Mouse (Mus musculus) midbrain, embryonic 16.5 days (tissue): ENCODE measurements around the gene H2-Oa. TPM values are rescaled to one million over a fixed set of nuclear protein-coding genes. Genes with fewer than 3 reads are reported as not detected.

Source experiments
- ATAC-seq: fragments of 200-750 bp; cut with Nextera tagmentation; 2 replicates; pipeline ENCODE4 v1.8.0; 2017; ENCODE audit warnings: moderate TSS enrichment
- H3K27ac ChIP-seq: fragments of 300-500 bp; sonication (generic); 2 replicates; pipeline ENCODE4 v1.5.1; 2014; ENCODE audit warnings: mild to moderate bottlenecking, low read length, mixed read lengths
- H3K27me3 ChIP-seq: fragments of 300-500 bp; sonication (generic); 2 replicates; pipeline ENCODE4 v1.6.1; 2014; ENCODE audit warnings: low read depth, low read length, mixed read lengths; ENCODE audit not compliant: control insufficient read depth, insufficient read depth
- H3K36me3 ChIP-seq: fragments of 300-500 bp; sonication (generic); 2 replicates; pipeline ENCODE4 v1.6.1; 2014; ENCODE audit warnings: mild to moderate bottlenecking, low read length, moderate library complexity, mixed read lengths; ENCODE audit not compliant: control insufficient read depth, insufficient read depth
- H3K4me1 ChIP-seq: fragments of 300-500 bp; sonication (generic); 2 replicates; pipeline ENCODE4 v1.6.1; 2014; ENCODE audit warnings: mild to moderate bottlenecking, low read length, mixed read lengths; ENCODE audit not compliant: control insufficient read depth, insufficient read depth
- H3K4me2 ChIP-seq: fragments of 300-500 bp; sonication (generic); 2 replicates; pipeline ENCODE4 v1.6.1; 2014; ENCODE audit warnings: mild to moderate bottlenecking, low read length, mixed read lengths
- H3K4me3 ChIP-seq: fragments of 300-500 bp; sonication (generic); 2 replicates; pipeline ENCODE4 v1.5.1; 2014; ENCODE audit warnings: low read depth, mild to moderate bottlenecking, low read length, moderate library complexity, mixed read lengths
- H3K9ac ChIP-seq: fragments of 300-500 bp; sonication (generic); 2 replicates; pipeline ENCODE4 v1.6.1; 2014; ENCODE audit warnings: low read depth, low read length, mixed read lengths
- H3K9me3 ChIP-seq: fragments of 300-500 bp; sonication (generic); replicated peaks from 2 replicates; pipeline ENCODE4 v1.6.1; 2014; ENCODE audit warnings: mild to moderate bottlenecking, low read length, mixed read lengths; ENCODE audit not compliant: control insufficient read depth, poor library complexity, severe bottlenecking
- WGBS: fragments of 180-500 bp; shearing (Covaris S2); extraction: QIAGEN DNeasy Blood & Tissue Kit; methylation state at CpG from one replicate; pipeline ENCODE4 v1.1.7; 2014; 5-methylcytosine and 5-hydroxymethylcytosine counted together
- polyA plus RNA-seq: library from polyadenylated mRNA; unstranded; fragments of >200 nt; fragmentation: Nextera tagmentation; extraction: Ambion mirVana; gene quantifications from 2 replicates; pipeline ENCODE4 v1.2.1, GENCODE M21; 2015

H2-Oa gene
- polyA plus RNA-seq, result 0.16 TPM in 1 of 2 replicates, not detected in the other

- 44% methylated on average over 11 of the region's 11 CpGs for WGBS
- no peak within 1 kb of the TSS for H3K4me3 ChIP-seq
- H3K9me3 ChIP-seq, result no peaks in the 10 kb centered on the region
- ATAC-seq, result no peak
- no peak within 1 kb of the TSS for H3K9ac ChIP-seq
- no peak within 1 kb of the TSS for H3K27ac ChIP-seq
- no peaks in the 10 kb centered on the region for H3K36me3 ChIP-seq
- H3K4me1 ChIP-seq, result no peaks in the 10 kb centered on the region
- H3K27me3 ChIP-seq, result no peaks in the 10 kb centered on the region
- no peak within 1 kb of the TSS for H3K4me2 ChIP-seq
These were observed at the start of gene H2-Oa for GRCm38 (mm10) chr17:34092197-34092875. TSS of gene H2-Oa (plus strand) at chr17:34092340.

GRCm38 (mm10) chr17:34045941-34046340, 46.2 kb upstream of the H2-Oa start:
- Histone ChIP-seq H3K4me2 (no peak overlapping the region), H3K4me1 (no peaks in the 10 kb centered on the region), H3K27me3 (no peaks in the 10 kb centered on the region), H3K9me3 (no peaks in the 10 kb centered on the region), H3K27ac (no peak overlapping the region), H3K4me3 (no peak overlapping the region), H3K9ac (no peak overlapping the region), H3K36me3 (no peaks in the 10 kb centered on the region)
- ATAC-seq, result no peak
- 81% methylated on average over 14 of the region's 14 CpGs for WGBS

- Histone ChIP-seq H3K9ac (no peak overlapping the region), H3K27ac (no peak overlapping the region), H3K27me3 (no peaks in the 10 kb centered on the region), H3K36me3 (no peaks in the 10 kb centered on the region), H3K4me2 (no peak overlapping the region), H3K4me1 (no peaks in the 10 kb centered on the region), H3K4me3 (no peak overlapping the region), H3K9me3 (no peaks in the 10 kb centered on the region)
- no peak for ATAC-seq
- WGBS, result 95% methylated on average over 5 of the region's 5 CpGs
These were observed 44.6 kb upstream of the H2-Oa start for GRCm38 (mm10) chr17:34047404-34048050.

GRCm38 (mm10) chr17:34057224-34057623, 34.9 kb upstream of the H2-Oa start:
- H3K27ac ChIP-seq, result no peak overlapping the region
- no peaks in the 10 kb centered on the region for H3K9me3 ChIP-seq
- no peak overlapping the region for H3K9ac ChIP-seq
- no peaks in the 10 kb centered on the region for H3K36me3 ChIP-seq
- H3K27me3 ChIP-seq, result no peaks in the 10 kb centered on the region
- H3K4me2 ChIP-seq, result no peak overlapping the region
- H3K4me1 ChIP-seq, result no peaks in the 10 kb centered on the region
- no peak overlapping the region for H3K4me3 ChIP-seq
- WGBS, result 86% methylated on average over 7 of the region's 7 CpGs
- no peak for ATAC-seq

- no peak overlapping the region for H3K27ac ChIP-seq
- no peaks in the 10 kb centered on the region for H3K4me1 ChIP-seq
- ATAC-seq, result no peak
- no peak overlapping the region for H3K9ac ChIP-seq
- no peaks in the 10 kb centered on the region for H3K27me3 ChIP-seq
- 53% methylated on average over 3 of the region's 3 CpGs for WGBS
- H3K9me3 ChIP-seq, result no peaks in the 10 kb centered on the region
- no peak overlapping the region for H3K4me3 ChIP-seq
- no peaks in the 10 kb centered on the region for H3K36me3 ChIP-seq
- H3K4me2 ChIP-seq, result no peak overlapping the region
These were observed 23.3 kb upstream of the H2-Oa start for GRCm38 (mm10) chr17:34068864-34069263.

GRCm38 (mm10) chr17:34072091-34072490, 20.0 kb upstream of the H2-Oa start:
- H3K4me2 ChIP-seq, result no peak overlapping the region
- no peaks in the 10 kb centered on the region for H3K36me3 ChIP-seq
- WGBS, result 84% methylated on average over 5 of the region's 5 CpGs
- no peaks in the 10 kb centered on the region; the same call in none of the 2 replicates for H3K27me3 ChIP-seq
- peaks cover 6% of the 10 kb centered on the region; the same call in 1 of the 2 replicates for H3K4me1 ChIP-seq
- no peak for ATAC-seq
- H3K9ac ChIP-seq, result no peak overlapping the region
- no peak overlapping the region for H3K4me3 ChIP-seq
- no peaks in the 10 kb centered on the region for H3K9me3 ChIP-seq
- no peak overlapping the region for H3K27ac ChIP-seq

- WGBS, result 39% methylated on average over 7 of the region's 7 CpGs
- no peak for ATAC-seq
These were observed 16.9 kb upstream of the H2-Oa start for GRCm38 (mm10) chr17:34075271-34075670.

GRCm38 (mm10) chr17:34077549-34077948, 14.6 kb upstream of the H2-Oa start:
- Histone ChIP-seq H3K4me2 (no peak overlapping the region), H3K4me1 (peaks cover 6% of the 10 kb centered on the region; the same call in 1 of the 2 replicates), H3K36me3 (no peaks in the 10 kb centered on the region), H3K9me3 (no peaks in the 10 kb centered on the region), H3K27ac (no peak overlapping the region), H3K4me3 (no peak overlapping the region), H3K27me3 (peaks cover 3% of the 10 kb centered on the region), H3K9ac (no peak overlapping the region)
- ATAC-seq, result no peak
- 2% methylated on average over 9 of the region's 9 CpGs for WGBS

More at GRCm38 (mm10) chr17:34075271-34075670, 16.9 kb upstream of the H2-Oa start:
- Histone ChIP-seq H3K4me3 (no peak overlapping the region), H3K4me2 (no peak overlapping the region), H3K27me3 (peaks cover 3% of the 10 kb centered on the region), H3K36me3 (no peaks in the 10 kb centered on the region), H3K27ac (no peak overlapping the region), H3K9me3 (no peaks in the 10 kb centered on the region), H3K4me1 (peaks cover 6% of the 10 kb centered on the region; the same call in 1 of the 2 replicates), H3K9ac (no peak overlapping the region)

- no peaks in the 10 kb centered on the region for H3K9me3 ChIP-seq
- no peaks in the 10 kb centered on the region for H3K36me3 ChIP-seq
- ATAC-seq, result no peak; the same call in 1 of the 2 replicates
- H3K27me3 ChIP-seq, result peaks cover 3% of the 10 kb centered on the region
- no peak overlapping the region for H3K4me3 ChIP-seq
- no peak overlapping the region for H3K4me2 ChIP-seq
- H3K9ac ChIP-seq, result no peak overlapping the region
- no peak overlapping the region for H3K27ac ChIP-seq
- peaks cover 6% of the 10 kb centered on the region for H3K4me1 ChIP-seq
- WGBS, result 54% methylated on average over 4 of the region's 4 CpGs
These were observed 14.0 kb upstream of the H2-Oa start for GRCm38 (mm10) chr17:34078148-34078547.
